Mouse (Mus musculus): Measurements from ENCODE around the gene Sval2. TPM values are rescaled to one million over a fixed set of nuclear protein-coding genes. Genes with fewer than 3 reads are reported as not detected.

The Sval2 gene
- total RNA-seq (2015) (not detected in 2 replicates), total RNA-seq (2017) (not detected in 2 replicates)

DNA sequence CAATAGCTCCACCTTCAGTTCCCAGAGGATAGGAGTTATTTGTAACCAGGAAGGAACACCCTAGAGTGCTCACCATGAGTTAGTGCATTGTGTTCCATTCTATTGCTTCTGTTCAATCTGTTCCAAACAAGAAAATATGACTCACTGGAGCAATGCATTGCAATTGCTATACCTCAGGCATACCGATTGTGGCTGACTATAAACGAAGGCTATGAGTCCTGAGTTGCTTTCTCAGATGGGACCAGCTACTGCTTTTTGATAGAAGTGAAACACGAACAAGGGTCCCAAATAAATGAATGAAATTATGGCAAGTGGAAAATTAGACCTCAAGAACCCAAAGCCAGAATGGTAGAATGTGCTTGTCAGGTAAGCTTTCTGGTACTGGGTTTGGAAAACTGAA lies at the start of gene Sval2:
Gene Sval2 (plus strand): TSS at position 301 of the 400 bp plus-strand sequence.
- no peak for ATAC-seq (replicated peaks; ENCODE audit: poor library complexity)

DNA sequence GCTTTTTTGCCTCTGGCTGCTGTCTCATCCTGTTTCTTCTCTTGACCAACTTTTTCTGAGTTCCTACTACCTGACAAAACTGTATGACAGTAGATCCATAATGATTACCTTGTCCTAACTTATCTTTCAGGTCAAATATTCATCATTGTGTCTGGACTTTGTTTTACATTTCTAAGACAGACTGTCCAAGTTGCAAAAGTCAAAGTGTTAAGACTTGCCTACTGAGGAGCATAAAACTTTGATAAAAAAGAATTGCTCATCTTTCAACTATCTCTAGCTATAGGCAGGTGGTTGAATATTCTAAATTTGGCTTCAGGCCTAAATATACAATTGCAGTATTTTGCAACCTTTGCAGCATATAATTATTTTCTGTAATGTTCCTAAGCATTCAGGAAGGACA lies 28.7 kb upstream of the Sval2 start:
- no peak for ATAC-seq (replicated peaks; ENCODE audit: poor library complexity)

- no peak for ATAC-seq (replicated peaks; ENCODE audit: poor library complexity)
These were observed 23.3 kb upstream of the Sval2 start for GRCm38 (mm10) chr6:41829516-41829915.

DNA sequence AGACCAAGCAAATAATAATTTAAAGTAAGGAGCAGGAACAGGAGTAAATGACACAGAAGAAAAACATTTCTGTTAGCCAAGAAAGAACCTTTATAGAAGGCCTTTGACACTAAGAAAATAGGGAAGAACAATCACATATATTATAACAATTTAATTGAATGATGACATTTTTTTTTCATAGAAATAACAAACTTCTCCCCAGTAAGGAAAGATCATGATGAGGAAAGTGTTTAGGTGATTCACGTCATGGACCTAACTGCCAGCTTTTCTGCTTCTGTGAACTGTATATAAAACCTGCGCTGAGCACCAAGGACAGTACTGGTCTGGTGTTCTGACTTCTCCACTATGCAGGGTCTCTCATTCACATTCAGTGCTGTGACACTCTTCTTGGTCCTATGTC lies 5.6 kb upstream of the Sval2 start, which contains the start of gene Pip:
Gene Pip (plus strand): TSS at position 301 of the 400 bp plus-strand sequence.
- ATAC-seq (replicated peaks; ENCODE audit: poor library complexity), result no peak

DNA sequence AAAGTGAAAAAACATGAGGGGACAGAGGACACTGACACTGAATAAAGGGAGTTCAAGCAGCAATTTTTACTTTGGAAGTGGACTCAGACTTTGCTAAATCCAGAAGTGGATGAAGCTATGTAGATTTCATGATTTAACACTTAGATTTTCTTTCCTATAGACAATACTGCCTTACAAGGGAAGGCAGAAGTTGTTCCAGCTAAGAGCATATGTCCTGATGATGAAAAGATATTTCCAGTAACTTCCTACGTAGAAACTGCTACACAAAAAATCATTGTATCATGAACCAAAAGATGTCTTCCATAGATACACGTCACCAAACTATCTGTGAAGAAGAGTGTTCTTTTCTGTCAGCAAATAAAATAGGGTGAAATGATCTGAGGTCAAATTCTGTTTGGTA lies 11.2 kb downstream of the Sval2 start:
- no peak for ATAC-seq (replicated peaks; ENCODE audit: poor library complexity)

DNA sequence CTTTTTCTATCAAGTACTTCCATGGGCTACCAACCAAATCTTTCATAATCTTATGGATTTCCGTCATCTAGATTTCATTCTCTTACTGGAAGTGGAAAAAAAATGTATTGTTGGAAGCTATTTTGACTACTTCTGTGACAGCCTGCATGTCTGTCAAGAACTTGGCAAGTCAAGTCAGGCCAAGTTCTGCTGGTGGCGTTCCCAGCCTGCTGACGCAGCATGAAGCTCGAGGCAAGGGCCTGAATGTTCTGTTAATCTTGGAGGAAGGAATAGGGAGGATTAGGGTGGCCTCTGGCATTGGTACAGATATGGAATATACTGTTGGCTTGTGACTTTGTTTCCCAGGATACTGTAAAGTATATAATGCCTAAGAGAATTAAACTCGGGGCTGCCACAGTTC lies 58.8 kb downstream of the Sval2 start:
- no peak for ATAC-seq (replicated peaks; ENCODE audit: poor library complexity)

Other genes starting within 250 kb of the Sval2 start
- gene Ephb6, start 247.5 kb upstream of the Sval2 start, total RNA-seq (2015), result 0.15 and 4.2 TPM in 2 replicates
- 1.7 and 2.6 TPM in 2 replicates for gene Ephb6, start 247.5 kb upstream of the Sval2 start, total RNA-seq (2017)
- not detected in 2 replicates for gene Trpv6, start 216.6 kb upstream of the Sval2 start, total RNA-seq (2015)
- gene Trpv6, start 216.6 kb upstream of the Sval2 start, total RNA-seq (2017), result not detected in 2 replicates
- gene Trpv5, start 172.2 kb upstream of the Sval2 start, total RNA-seq (2015), result 0.10 TPM in 1 of 2 replicates, not detected in the other
- not detected in 2 replicates for gene Trpv5, start 172.2 kb upstream of the Sval2 start, total RNA-seq (2017)
- not detected in 2 replicates for gene Llcfc1, start 168.6 kb upstream of the Sval2 start, total RNA-seq (2015)
- gene Llcfc1, start 168.6 kb upstream of the Sval2 start, total RNA-seq (2017), result not detected in 2 replicates
- 15.2 and 34.6 TPM in 2 replicates for gene Kel, start 148.7 kb upstream of the Sval2 start, total RNA-seq (2015)
- gene Kel, start 148.7 kb upstream of the Sval2 start, total RNA-seq (2017), result 4.7 and 9.3 TPM in 2 replicates
- gene Olfr459, start 77.8 kb upstream of the Sval2 start, total RNA-seq (2015), result not detected in 2 replicates
- gene Olfr459, start 77.8 kb upstream of the Sval2 start, total RNA-seq (2017), result not detected in 2 replicates
- not detected in 2 replicates for gene Pip, start 5.5 kb upstream of the Sval2 start, total RNA-seq (2015)
- not detected in 2 replicates for gene Pip, start 5.5 kb upstream of the Sval2 start, total RNA-seq (2017)
- gene Sval1, start 98.6 kb downstream of the Sval2 start, total RNA-seq (2015), result not detected in 2 replicates
- not detected in 2 replicates for gene Sval1, start 98.6 kb downstream of the Sval2 start, total RNA-seq (2017)
- gene Sval3, start 115.2 kb downstream of the Sval2 start, total RNA-seq (2015), result not detected in 2 replicates
- gene Sval3, start 115.2 kb downstream of the Sval2 start, total RNA-seq (2017), result not detected in 2 replicates
- not detected in 2 replicates for gene Sva, start 185.4 kb downstream of the Sval2 start, total RNA-seq (2015)
- gene Sva, start 185.4 kb downstream of the Sval2 start, total RNA-seq (2017), result not detected in 2 replicates